Mouse (Mus musculus): ENCODE results near the gene Tmem200b.

GRCm38 (mm10) chr4:131968873-131969272, 47.3 kb downstream of the Tmem200b start:
- TF ChIP-seq EP300 (IDR thresholded peaks at IDR 0.05) (no peak), CTCF (IDR thresholded peaks at IDR 0.05) (peak; percentile 65)

All from lung, postnatal 0 days (tissue).